ENCODE assay signal across 8 mouse cellular contexts in the genomic region with DNA sequence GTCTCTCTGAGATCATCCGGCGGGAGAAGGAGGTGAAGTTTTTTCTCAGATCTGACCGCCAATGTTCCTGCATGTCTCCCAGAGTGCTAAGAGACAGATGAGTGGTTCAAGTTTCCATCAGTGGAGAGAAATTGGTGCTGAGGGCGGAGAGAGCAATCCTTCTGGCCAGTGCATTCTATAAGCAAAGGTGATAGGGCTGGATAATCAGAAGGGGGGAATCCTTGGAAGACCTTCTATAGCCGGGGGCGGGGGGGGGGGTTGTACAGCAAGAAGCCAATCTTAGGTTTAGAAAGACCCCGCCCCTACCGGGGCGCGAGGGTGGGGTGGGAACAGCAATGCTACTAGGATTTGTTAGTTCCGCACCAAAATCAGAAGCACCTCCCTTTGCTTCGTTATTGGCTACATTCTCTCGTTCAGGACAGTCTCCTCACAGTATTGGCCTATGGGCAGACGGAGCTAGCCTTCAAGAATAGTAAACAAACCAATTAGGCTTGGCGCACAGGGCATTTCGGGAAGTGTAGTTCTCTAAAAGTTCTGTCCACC. TPM values are rescaled to one million over a fixed set of nuclear protein-coding genes. Genes with fewer than 3 reads are reported as not detected.
DNase-seq lines count a peak whose midpoint lies in the region; ATAC-seq lines count a peak whose summit lies in the region.

No protein-coding gene starts in this region.

- H3K27ac ChIP-seq in forebrain, embryonic 11.5 days (ENCODE audit: low read depth, low read length), result peak overlapping the region; percentile 57; the same call in 1 of the 2 replicates
- H3K27ac ChIP-seq in heart, embryonic 16.5 days (ENCODE audit: low read length), result peak overlapping the region; percentile 92
- H3K27ac ChIP-seq in liver, embryonic 15.5 days (replicated peaks), result peak overlapping the region; percentile 90
- peak overlapping the region; percentile 95; the same call in 1 of the 2 replicates for H3K27ac ChIP-seq in neural tube, embryonic 12.5 days

- H3K4me3 ChIP-seq in forebrain, embryonic 11.5 days (ENCODE audit: low read depth, low read length), result peak overlapping the region; percentile 82
- H3K4me3 ChIP-seq in heart, embryonic 16.5 days (ENCODE audit: low read length), result peak overlapping the region; percentile 95
- peak overlapping the region; percentile 91 for H3K4me3 ChIP-seq in liver, embryonic 15.5 days (replicated peaks)
- H3K4me3 ChIP-seq in neural tube, embryonic 12.5 days, result peak overlapping the region; percentile 90

- H3K9me3 ChIP-seq in forebrain, embryonic 11.5 days (ENCODE audit: control insufficient read depth, low read length), result no peaks in the 10 kb centered on the region
- no peaks in the 10 kb centered on the region for H3K9me3 ChIP-seq in heart, embryonic 16.5 days (replicated peaks; ENCODE audit: control insufficient read depth, low read length)
- H3K9me3 ChIP-seq in liver, embryonic 15.5 days (replicated peaks), result no peaks in the 10 kb centered on the region
- no peaks in the 10 kb centered on the region for H3K9me3 ChIP-seq in neural tube, embryonic 12.5 days

- H3K9ac ChIP-seq in forebrain, embryonic 11.5 days (ENCODE audit: low read length), result peak overlapping the region; percentile 93
- H3K9ac ChIP-seq in heart, embryonic 16.5 days (ENCODE audit: low read length), result peak overlapping the region; percentile 94
- peak overlapping the region; percentile 90 for H3K9ac ChIP-seq in liver, embryonic 15.5 days
- H3K9ac ChIP-seq in neural tube, embryonic 12.5 days, result peak overlapping the region; percentile 96; the same call in 1 of the 2 replicates

- peak overlapping the region; percentile 94 for H3K4me2 ChIP-seq in forebrain, embryonic 11.5 days (ENCODE audit: low read depth, low read length, severe bottlenecking)
- H3K4me2 ChIP-seq in heart, embryonic 16.5 days (ENCODE audit: low read depth, low read length), result peak overlapping the region; percentile 94
- peak overlapping the region; percentile 98 for H3K4me2 ChIP-seq in liver, embryonic 15.5 days
- peak overlapping the region; percentile 82 for H3K4me2 ChIP-seq in neural tube, embryonic 12.5 days (replicated peaks)

- peak; percentile 88 for ATAC-seq in forebrain, embryonic 11.5 days (replicated peaks; ENCODE audit: low FRiP score)
- peak; percentile 88 for ATAC-seq in heart, embryonic 16.5 days (replicated peaks; ENCODE audit: extremely low read depth, insufficient read depth, low FRiP score)
- ATAC-seq in liver, embryonic 15.5 days (ENCODE audit: insufficient read depth), result peak; percentile 89
- ATAC-seq in neural tube, embryonic 12.5 days (ENCODE audit: low FRiP score, low read depth), result peak; percentile 89

- no peaks in the 10 kb centered on the region for H3K27me3 ChIP-seq in forebrain, embryonic 11.5 days (ENCODE audit: control insufficient read depth, insufficient read depth, low read length)
- no peaks in the 10 kb centered on the region for H3K27me3 ChIP-seq in heart, embryonic 16.5 days (ENCODE audit: control insufficient read depth, insufficient read depth, low read length)
- no peaks in the 10 kb centered on the region for H3K27me3 ChIP-seq in liver, embryonic 15.5 days
- H3K27me3 ChIP-seq in neural tube, embryonic 12.5 days (replicated peaks), result no peaks in the 10 kb centered on the region

- DNase-seq in CD8-positive naive resting alpha-beta T cell, adult 2 months (ENCODE audit: low read depth in 2 of 2, low spot score in 2 of 2), result peak; percentile 73 to 77
- peak; percentile 81 for DNase-seq in c-Kit-positive CD71-negative TER-119-negative erythroid progenitor cells, embryonic 14.5 days (ENCODE audit: low read depth)
- peak; percentile 79 for DNase-seq in forebrain, embryonic 11.5 days (ENCODE audit: low spot score)
- DNase-seq in kidney, postnatal 36 days, result peak; percentile 88 to 96
- DNase-seq in telencephalon, adult 2 months (ENCODE audit: low read depth, low spot score), result peak; percentile 99

- H3K36me3 ChIP-seq in forebrain, embryonic 11.5 days (ENCODE audit: control insufficient read depth, insufficient read depth, low read length), result no peaks in the 10 kb centered on the region
- H3K36me3 ChIP-seq in heart, embryonic 16.5 days (ENCODE audit: control insufficient read depth, insufficient read depth), result no peaks in the 10 kb centered on the region
- no peaks in the 10 kb centered on the region for H3K36me3 ChIP-seq in liver, embryonic 15.5 days (replicated peaks)
- no peaks in the 10 kb centered on the region for H3K36me3 ChIP-seq in neural tube, embryonic 12.5 days

- WGBS in forebrain, embryonic 11.5 days, result under 1% methylated on average over 16 of the region's 16 CpGs
- under 1% methylated on average over 16 of the region's 16 CpGs for WGBS in heart, embryonic 16.5 days
- WGBS in liver, embryonic 15.5 days (ENCODE audit: insufficient replicate concordance), result 0% methylated on average over 16 of the region's 16 CpGs
- WGBS in neural tube, embryonic 12.5 days, result 0% methylated on average over 16 of the region's 16 CpGs

- peaks cover 5% of the 10 kb centered on the region; the same call in 1 of the 2 replicates for H3K4me1 ChIP-seq in forebrain, embryonic 11.5 days (replicated peaks; ENCODE audit: control insufficient read depth, insufficient read depth, low read length)
- H3K4me1 ChIP-seq in heart, embryonic 16.5 days (ENCODE audit: control insufficient read depth, insufficient read depth, low read length), result 0 out of 2 replicates have a peak, but pooled peaks cover 4% of the 10 kb centered on the region
- peaks cover 17% of the 10 kb centered on the region for H3K4me1 ChIP-seq in liver, embryonic 15.5 days (replicated peaks)
- H3K4me1 ChIP-seq in neural tube, embryonic 12.5 days, result peaks cover 7% of the 10 kb centered on the region; the same call in 1 of the 2 replicates

RNA-seq across cellular contexts. Expression of a gene that starts 0.9 kb away (rescaled TPM):
- polyA plus RNA-seq in forebrain, embryonic 11.5 days (2014; fragmentation: Nextera tagmentation; extraction: Ambion mirVana), result 5.8 and 7.1 TPM in 2 replicates
- 2.9 and 3.0 TPM in 2 replicates for polyA plus RNA-seq in heart, embryonic 16.5 days (2015; fragmentation: Nextera tagmentation; extraction: Ambion mirVana)
- polyA plus RNA-seq in liver, embryonic 15.5 days (2015; fragmentation: Nextera tagmentation; extraction: Ambion mirVana), result 2.4 and 3.2 TPM in 2 replicates
- polyA plus RNA-seq in neural tube, embryonic 12.5 days (2016; fragmentation: Nextera tagmentation; extraction: Ambion mirVana), result 7.1 and 8.5 TPM in 2 replicates

Comparison
In these comparisons a context has a peak if more than half of its experiments do, and no peak if none do; other contexts are left out.
1. Peak in every context shown above with its lines: DNase-seq, ATAC-seq, H3K4me3 ChIP-seq and H3K27ac ChIP-seq.